Mouse (Mus musculus) megakaryocyte, embryonic 14.5 days (primary cell): ENCODE measurements at regions not wholly inside any gene's neighbourhood (a gene's known extent, or its start where the extent isn't known, plus 50 kb on each side); places are given as distances from the start of the nearest gene placed in this dataset.

ENCODE experiments used
- FLI1 ChIP-seq: IDR thresholded peaks from 2 replicates; pipeline ENCODE4 v1.6.1; 2012; ENCODE audit warnings: low read length, inconsistent platforms, mixed read lengths
- GATA1 ChIP-seq: IDR thresholded peaks from 3 replicates; pipeline ENCODE4 v1.6.1; 2012; ENCODE audit warnings: mixed read lengths, low read length, inconsistent platforms, borderline replicate concordance

DNA sequence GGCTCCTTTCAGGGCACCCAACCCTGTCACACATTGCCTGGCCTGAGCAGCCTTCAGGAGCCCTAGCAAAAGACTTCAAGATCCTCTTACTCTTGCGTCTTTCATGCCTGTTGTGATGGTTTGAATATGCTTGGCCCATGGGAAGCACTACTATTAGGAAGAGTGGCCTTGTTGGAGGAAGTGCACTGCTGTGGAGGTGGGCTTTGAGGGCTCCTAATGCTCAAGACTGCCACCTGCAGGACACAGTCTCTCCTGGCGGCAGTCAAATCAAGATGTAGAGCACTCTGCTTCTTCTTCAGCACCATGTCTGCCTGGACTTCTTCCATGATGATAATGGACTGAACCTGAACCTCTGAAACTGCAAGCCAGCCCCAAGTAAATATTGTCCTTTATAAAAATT is 73.0 kb downstream of the Tsen15 start:
- TF ChIP-seq GATA1 (no peak), FLI1 (no peak)
